Mouse (Mus musculus) right cerebral cortex, postnatal 25 days (tissue): Measurements from ENCODE around the gene Cul3.
"Not testable (repeated sequence)": the region's sequence is repeated elsewhere in the genome, so short reads cannot be mapped to it uniquely, and the experiment has no call there.

Experiments
- DNase-seq: peaks from one replicate; pipeline ENCODE4 v3.0.0; 2022

Gene Cul3

GRCm38 (mm10) chr1:80340436-80341376 is at the start of gene Cul3:
Cul3 (minus strand) TSS chr1:80340480.
- DNase-seq: peak; percentile 90

GRCm38 (mm10) chr1:80389518-80389917 is 49.2 kb upstream of the Cul3 start:
- no peak for DNase-seq

GRCm38 (mm10) chr1:80383613-80384589 is 43.6 kb upstream of the Cul3 start:
- DNase-seq: no peak

- no peak for DNase-seq
Measured at GRCm38 (mm10) chr1:80382928-80383327, 42.6 kb upstream of the Cul3 start.

GRCm38 (mm10) chr1:80381302-80381701 is 41.0 kb upstream of the Cul3 start:
- no peak for DNase-seq

GRCm38 (mm10) chr1:80372010-80372409 is 31.7 kb upstream of the Cul3 start:
- DNase-seq: no peak

- peak; percentile 19 for DNase-seq
Measured at GRCm38 (mm10) chr1:80371189-80371889, 31.1 kb upstream of the Cul3 start.

GRCm38 (mm10) chr1:80363486-80363885 is 23.2 kb upstream of the Cul3 start:
- DNase-seq: no peak

GRCm38 (mm10) chr1:80362946-80363345 is 22.7 kb upstream of the Cul3 start:
- no peak for DNase-seq

- DNase-seq: no peak
Measured at GRCm38 (mm10) chr1:80362400-80362799, 22.1 kb upstream of the Cul3 start.

- not testable (repeated sequence) for DNase-seq
Measured at GRCm38 (mm10) chr1:80361771-80362170, 21.5 kb upstream of the Cul3 start.

GRCm38 (mm10) chr1:80360038-80360608 is 19.8 kb upstream of the Cul3 start:
- no peak for DNase-seq

- DNase-seq: peak; percentile 64
Measured at GRCm38 (mm10) chr1:80340061-80340435, 232 bp downstream of the Cul3 start.

GRCm38 (mm10) chr1:80339425-80340021 is 757 bp downstream of the Cul3 start:
- DNase-seq: no peak

GRCm38 (mm10) chr1:80338398-80338797 is 1.9 kb downstream of the Cul3 start:
- DNase-seq: no peak

- no peak for DNase-seq
Measured at GRCm38 (mm10) chr1:80335726-80336368, 4.4 kb downstream of the Cul3 start.

- no peak for DNase-seq
Measured at GRCm38 (mm10) chr1:80335118-80335517, 5.2 kb downstream of the Cul3 start.

- no peak for DNase-seq
Measured at GRCm38 (mm10) chr1:80330970-80331369, 9.3 kb downstream of the Cul3 start.

- no peak for DNase-seq
Measured at GRCm38 (mm10) chr1:80325761-80326160, 14.5 kb downstream of the Cul3 start.

- no peak for DNase-seq
Measured at GRCm38 (mm10) chr1:80324370-80324769, 15.9 kb downstream of the Cul3 start.

- DNase-seq: no peak
Measured at GRCm38 (mm10) chr1:80315533-80316045, 24.7 kb downstream of the Cul3 start.
